Mouse (Mus musculus): ENCODE measurements around the gene Celf6.

GRCm38 (mm10) chr9:59577844-59578504 is at the start of gene Celf6:
- TF ChIP-seq CTCF (IDR thresholded peaks at IDR 0.05), result no peak
- no peak for TF ChIP-seq EP300 (IDR thresholded peaks at IDR 0.05)

All from lung, postnatal 0 days (tissue).